Mouse (Mus musculus): ENCODE results near the gene Cyp4f39.
"Not testable (repeated sequence)": the region's sequence is repeated elsewhere in the genome, so short reads cannot be mapped to it uniquely, and the experiment has no call there.

Cyp4f39 gene

DNA sequence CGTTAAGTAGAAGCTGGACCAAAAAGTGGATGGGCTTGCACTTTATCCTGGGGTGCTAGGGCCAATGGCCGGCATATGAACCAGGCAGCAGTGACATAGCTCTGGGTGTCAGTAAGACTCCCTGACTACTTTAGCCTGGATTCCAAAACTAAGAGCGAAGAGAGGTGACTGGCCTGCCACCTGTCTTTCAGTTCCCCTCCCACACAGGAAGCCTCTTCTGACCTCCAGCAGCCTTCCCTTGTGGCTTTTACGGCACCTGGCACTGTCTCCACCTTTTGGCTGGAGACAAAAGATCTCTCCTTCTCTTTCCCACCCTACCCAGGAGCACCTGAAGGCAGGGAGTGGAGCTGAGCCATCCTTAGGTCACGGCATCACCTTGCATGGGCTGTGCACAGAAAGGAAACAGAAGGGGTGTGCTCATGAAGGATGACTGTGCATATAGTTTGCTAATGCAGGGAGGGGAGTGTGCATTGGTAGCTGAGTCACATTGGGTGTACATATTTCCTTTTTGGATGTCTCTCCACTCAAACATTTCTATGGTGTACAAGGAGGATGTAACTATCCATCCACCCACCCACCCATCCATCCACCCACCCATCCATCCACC lies 22.5 kb downstream of the Cyp4f39 start:
- no peak for DNase-seq

DNA sequence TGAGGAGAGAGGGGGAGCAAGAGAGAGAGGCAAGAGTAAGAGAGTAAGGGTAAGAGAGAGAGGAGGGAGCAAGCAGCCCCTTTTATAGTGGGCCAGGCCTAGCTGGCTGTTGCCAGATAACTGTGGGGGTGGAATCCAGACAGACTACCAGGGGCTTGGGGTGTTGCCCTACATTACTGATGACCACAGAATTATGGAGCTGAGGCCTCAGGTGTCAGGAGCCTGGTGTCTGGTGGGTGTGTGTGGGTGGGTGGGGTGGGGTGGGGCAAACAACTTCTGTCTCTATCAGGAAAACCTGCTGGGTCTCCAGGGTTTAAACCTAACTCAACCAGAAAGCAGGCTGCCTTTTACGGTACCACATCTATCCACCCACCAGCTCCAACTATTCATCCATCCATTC lies 24.7 kb downstream of the Cyp4f39 start:
- no peak for DNase-seq

DNA sequence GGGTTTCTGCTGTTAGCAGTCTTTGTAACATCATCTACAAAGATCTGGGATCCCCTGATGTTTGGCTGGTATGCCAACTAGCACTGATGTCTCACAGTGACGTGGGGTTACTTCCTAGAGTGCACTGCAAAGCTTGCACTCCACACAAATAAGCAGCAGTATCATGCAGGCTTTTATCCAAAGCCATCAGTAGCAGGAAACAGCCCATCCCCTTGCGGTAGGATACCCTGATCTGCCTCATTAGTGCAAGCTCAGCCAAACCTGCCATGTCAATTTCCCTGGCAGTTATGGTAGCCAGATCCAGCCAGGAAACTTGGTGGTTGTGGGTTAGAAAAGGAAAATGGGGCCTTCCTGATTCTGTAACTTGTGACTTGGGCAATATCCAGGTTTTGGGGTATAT lies 26.2 kb downstream of the Cyp4f39 start:
- no peak for DNase-seq

DNA sequence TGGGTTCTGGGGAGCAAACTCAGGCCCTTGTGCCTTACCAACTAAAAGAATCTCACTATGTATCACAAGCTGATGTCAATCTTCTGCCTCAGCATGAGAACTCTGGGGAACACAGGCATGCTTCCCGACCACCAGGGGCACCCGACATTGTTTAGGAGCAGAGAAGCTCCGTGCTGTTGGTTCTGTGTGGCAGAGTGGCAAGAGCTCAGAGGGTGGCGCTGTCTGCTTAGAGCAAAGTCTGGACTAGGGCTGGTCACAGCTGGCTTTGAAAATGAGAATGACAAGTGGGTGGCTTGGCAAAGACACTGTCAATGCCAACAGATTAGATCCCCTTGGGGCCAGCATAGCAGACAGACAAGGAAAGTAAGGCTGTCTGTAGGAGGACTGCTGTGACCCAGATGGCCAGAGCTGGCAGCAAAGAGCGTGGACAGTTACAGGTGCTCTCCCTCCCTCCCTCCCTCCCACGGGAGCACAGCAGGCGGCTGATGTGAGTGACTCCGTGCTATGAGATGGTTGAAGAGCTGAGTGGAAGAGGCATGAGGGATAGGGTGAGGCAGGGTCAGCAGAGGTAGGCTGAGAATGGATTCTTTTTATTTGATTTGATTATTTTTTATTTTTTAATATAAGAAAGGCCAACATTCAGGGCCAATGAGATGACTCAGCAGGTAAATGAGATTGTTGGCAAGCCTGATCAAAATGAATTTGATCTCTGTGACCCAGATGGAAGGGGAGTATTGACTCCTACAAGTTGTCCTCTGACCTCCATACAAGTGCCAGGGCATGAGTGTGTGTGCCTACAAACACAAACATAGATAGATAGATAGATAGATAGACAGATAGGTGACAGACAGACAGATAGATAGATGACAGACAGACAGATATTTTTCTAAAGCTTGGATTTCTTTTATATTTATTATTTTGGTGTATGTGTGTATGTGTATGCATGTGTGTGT lies 27.3 kb downstream of the Cyp4f39 start:
- DNase-seq = peak in 1 of 2 experiments; percentile 20

DNA sequence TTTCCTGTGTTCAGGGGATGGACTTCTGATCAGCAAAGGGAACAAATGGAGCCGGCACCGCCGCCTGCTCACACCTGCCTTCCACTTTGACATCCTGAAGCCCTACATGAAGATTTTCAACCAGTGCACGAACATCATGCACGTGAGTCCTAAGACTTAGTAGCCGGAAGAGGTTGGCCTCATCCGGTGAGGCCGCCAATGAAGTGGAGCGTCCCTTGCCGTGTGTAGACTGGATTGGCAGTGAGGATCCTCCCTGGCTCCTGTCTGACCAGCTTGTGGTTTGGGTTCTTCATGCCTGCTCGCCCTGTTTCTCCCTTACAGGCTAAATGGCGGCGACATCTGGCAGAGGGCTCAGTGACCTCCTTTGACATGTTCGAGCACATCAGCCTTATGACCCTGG lies 29.2 kb downstream of the Cyp4f39 start:
- DNase-seq = no peak

DNA sequence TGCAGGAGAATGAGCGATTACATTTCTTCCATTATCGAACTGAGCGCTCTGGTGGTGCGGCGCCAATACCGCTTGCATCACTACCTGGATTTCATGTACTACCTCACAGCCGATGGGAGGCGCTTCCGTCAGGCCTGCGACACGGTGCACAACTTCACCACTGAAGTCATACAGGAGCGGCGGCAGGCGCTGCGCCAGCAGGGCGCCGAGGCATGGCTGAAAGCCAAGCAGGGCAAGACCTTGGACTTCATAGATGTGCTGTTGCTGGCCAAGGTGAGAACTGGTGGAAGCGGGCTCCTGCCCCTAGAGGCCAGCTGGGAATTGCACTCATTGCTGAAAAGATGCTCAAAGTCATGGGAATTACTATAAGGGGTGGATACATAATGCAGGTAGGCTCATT lies 30.7 kb downstream of the Cyp4f39 start:
- peak; percentile 60 to 64 for DNase-seq

DNA sequence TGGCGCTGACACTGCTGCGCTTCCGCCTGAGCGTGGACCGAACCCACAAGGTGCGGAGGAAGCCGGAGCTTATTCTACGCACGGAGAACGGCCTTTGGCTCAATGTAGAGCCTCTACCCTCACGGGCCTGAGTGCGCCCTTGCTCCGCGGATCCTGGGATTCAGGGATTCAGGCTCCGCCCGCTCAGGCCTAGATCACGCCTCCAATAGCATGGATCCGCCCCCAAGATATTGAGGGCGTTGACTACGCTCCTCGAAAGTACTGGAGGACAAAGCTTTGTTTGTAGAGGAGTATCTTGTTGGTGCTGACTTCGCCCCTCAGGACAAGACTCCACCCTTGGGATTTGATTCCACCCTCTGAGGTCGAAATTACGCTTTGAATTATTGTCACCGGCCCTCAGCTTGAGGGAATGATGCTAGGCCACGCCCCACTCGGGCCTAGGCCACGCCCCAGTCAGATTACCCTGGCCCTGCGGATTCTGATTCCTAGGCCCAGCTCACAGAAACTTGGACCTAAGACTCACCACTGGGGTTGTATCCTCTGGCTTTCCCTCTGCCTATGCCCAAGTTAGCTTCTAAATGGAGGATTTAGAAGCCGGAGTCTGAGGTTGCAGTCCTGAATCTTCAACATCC lies 39.9 kb downstream of the Cyp4f39 start:
- peak in 1 of 2 experiments; percentile 7 for DNase-seq

DNA sequence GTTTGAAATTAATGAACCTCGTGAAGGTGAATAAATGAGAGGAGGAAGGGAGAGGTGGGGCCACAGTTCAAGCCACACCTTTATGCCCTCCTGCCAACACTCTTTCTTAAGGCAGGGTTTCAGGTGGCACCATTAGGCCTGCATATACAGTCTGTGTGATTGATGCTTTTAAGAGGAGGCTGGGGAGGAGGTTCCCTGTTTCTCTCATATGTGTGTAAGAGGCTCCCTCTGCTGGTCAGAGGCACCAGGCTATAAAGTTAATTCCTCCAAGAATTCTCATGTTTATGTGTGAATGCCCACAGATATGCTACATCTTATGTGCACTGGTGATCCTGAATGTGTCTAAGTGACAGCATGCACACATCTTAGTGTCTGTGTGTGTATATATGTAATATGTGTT lies 42.1 kb downstream of the Cyp4f39 start:
- peak; percentile 64 to 71 for DNase-seq

DNA sequence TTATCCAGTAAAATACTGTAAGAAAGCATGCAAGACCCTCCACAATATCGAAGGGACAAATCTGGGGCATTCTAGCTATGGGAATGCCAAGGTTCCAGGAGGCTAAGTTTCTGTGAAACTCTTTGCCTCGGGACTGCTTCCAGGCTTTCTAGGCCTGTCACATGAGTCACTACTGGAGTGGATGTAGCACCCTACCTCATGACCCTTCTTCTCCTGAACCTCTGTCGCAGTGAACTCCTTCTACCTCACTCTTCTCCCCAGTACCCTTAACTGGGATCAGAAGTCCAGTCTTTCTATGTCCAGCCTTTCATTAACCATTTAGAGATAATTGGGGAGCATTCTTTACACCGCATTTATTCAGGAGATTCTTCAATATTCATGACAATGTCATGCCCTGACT lies 48.0 kb downstream of the Cyp4f39 start:
- not testable (repeated sequence) for DNase-seq

DNA sequence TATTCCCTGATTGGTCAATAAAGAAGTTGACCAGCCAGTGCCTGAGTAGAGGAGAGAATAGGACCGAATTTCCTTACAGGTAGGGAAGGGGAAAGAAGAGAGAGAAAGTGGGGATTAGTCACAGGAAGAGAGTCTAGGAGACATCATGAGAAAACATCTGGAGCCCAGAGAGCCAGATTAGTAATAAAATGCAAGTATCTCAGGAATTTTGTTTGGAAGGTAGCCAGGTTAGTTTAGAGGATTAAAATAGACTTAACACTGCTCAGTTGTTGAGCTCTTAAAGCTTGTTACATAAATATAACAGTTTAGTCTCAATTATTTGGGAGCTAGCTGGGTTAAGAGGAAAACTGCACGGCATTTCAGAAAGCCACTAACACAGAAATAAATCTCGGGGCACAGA lies 48.5 kb downstream of the Cyp4f39 start:
- DNase-seq = no peak

DNA sequence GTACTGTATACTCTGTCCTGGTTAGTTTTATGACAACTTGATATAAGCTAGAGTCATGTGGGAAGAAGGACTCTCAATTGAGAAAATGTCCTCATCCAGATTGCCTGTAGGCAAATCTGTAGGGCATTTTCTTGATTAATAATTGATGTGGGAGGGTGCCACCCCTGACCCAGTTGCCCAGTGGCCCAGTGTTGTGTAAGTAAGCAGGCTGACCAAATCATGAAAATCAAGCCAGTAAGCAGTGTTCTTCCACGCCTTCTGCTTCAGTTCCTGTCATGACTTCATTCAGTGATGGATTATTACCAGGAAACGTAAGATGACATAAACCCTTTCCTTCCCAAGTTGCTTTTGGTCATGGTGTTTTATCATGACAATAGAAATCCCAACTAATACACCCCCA lies 50.6 kb downstream of the Cyp4f39 start:
- no peak for DNase-seq

DNA sequence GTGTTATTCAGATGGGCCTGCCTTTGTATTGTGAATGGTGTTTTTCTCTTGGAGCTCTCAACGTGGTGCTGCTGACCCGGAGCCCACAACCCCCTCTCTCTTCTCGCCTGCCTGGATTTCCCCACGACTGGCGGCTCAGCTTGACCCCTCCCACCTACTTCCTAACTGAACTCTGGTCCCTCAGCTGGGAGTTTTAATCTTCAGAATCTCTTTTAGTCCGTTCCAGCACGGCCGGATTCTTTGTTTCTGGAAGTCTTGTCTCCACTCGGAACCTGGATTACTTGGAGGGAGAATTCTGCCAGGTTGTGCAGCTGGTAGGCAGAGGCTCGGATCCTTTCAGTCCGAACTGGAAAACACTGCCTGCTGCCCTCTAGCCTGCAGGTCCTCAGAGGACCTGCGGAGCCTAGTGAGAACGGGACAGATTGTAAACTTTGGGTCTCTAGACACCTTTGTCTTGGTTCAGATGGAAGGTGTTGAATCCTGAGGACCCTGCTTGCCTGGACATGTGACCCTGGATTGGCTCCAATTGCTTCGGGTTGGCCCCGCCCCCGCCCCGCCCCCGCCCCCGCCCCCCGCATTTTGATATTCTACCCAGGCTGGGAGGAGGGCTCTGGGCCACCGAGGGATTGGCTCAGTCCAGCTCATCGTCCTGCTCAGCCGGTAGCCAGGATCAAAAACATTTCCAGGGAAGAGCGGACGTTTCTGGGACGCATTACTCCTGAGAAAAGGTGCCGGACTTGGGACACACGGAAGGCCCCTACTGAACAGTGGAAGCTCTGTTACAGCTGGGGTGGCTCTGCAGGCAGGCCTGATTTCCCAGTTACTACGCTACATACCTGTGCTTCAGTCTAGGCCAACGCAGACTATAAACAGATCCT lies 53.6 kb downstream of the Cyp4f39 start, which contains the start of gene Cyp4f17:
TSS of gene Cyp4f17 (plus strand) at position 200 of the 878 bp plus-strand sequence.
- no peak for DNase-seq

DNA sequence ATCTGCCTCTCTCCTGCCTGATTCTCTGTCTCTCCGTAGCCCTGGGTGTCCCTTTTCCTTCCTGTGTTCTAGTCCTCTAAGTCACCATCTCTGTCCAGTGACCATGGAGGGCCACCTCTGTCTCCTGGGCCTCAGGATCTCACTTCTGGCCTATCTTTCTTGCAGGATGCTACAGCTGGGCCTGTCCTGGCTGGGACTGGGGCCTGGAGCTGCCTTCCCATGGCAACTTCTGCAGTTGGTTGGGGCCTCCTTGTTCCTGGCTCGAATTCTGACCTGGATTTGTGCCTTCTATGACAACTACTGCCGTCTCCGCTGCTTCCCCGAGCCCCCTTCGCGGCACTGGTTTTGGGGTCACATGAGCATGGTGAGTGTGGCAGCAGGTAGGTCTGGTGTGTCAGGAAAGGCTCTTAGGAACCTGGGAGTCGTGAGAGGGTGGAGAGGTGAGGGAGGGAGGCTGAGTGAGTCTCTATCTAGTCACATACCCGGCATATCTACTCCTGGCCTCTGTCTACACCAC lies 54.3 kb downstream of the Cyp4f39 start:
- no peak for DNase-seq

DNA sequence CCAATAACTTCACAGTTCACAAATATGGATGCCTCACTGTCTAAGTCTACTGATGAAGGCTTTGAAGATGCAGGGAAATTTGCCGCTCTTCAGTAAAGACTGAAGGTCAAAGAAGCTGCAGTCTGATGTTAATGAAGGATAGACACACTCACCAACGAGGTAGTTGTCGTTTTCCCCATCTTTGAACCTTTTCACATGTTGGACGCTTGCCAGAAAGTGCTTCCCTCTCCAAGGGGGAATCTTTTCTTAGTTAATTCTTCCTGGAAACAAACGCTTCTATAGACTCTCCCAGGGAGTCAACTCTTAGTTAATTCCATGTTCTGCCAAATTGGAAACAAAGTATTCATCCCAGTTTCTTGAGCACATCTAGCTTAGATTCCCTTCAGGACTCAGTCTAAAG lies 63.6 kb downstream of the Cyp4f39 start:
- no peak for DNase-seq

DNA sequence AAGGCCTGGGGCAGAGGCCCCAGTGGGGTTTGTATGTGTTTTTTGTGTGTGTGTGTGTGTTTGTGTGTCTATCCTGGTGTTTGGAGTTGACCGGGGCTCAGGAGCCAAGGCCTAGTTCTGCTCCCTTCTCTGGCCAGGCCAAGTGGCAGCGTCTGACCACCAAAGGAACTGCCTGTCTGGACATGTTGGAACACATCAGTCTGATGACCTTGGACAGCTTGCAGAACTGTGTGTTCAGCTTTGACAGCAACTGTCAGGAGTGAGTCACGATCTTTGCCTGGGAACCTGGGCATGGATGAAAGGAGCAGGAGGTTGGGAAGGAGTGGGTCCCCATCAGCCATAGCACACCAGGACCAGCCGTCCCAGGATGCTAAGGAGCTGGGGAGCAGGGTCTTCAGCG lies 69.5 kb downstream of the Cyp4f39 start:
- no peak for DNase-seq

DNA sequence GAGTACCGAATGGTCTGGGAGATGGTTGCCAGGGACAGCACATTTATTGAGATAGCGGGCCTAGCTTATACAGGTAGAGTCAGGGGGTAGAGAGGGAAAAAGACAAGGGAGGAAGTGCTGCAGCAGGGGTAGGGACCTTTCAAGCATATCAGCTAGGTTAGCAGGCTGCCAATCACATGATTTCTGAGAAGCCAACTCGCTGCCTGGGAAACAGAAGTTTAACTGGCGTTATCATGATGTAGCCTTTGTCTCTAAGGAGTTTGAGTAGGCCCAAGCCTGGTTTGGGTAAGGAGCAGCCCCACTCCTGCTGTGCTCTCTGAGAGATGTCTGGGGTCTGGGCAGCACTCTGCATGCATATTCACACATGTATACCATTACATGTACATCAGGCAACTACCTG lies 69.9 kb downstream of the Cyp4f39 start:
- no peak for DNase-seq

DNA sequence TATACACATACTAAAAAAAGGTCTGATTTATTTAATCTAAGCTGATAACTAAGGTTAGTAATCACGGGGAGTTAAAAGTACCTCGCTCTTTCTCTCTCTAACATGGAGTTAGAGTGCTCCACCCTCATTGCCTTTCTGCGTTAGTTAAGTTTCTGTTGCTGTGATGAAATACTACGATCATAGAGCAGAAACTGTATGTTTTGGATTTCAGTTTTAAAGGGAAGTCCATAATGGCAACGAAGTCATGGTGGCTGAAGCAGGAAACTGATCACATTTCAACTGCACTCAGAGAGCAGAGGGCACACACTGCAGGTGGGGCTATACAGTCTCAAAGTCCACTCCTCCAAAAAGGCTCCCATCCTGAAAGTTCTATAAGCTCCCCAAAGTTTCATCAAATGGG lies 70.3 kb downstream of the Cyp4f39 start:
- no peak for DNase-seq

DNA sequence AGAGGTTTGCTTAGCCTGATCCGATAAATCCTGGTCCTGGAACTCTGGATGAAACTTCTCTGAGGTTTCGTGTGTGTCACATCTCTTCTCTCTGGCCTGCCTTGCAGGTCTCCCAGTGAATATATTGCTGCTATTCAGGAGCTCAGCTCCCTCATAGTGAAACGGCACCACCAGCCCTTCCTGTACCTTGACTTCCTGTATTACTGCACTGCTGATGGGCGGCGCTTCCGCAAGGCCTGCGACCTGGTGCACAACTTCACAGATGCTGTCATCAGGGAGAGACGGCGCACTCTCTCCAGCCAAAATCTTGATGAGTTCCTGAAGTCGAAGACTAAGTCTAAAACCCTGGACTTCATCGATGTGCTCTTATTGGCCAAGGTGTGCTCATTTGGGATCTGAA lies 71.4 kb downstream of the Cyp4f39 start:
- DNase-seq = peak; percentile 39 to 40

DNA sequence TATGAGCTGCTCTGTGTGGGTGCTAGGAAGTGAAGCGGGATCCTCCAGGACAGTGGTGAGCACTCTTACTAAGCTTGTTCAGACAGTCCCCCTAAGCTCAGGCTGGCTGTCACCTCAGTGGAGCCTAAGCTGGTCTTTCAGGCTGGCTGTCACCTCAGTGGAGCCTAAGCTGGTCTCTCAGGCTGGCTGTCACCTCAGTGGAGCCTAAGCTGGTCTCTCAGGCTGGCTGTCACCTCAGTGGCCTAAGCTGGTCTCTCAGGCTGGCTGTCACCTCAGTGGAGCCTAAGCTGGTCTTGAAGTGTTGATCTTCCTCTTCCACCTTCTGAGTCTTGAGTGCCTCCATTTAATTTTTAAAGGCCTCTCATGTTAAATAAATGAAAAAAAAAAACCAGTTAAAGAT lies 73.8 kb downstream of the Cyp4f39 start:
- not testable (repeated sequence) for DNase-seq

DNA sequence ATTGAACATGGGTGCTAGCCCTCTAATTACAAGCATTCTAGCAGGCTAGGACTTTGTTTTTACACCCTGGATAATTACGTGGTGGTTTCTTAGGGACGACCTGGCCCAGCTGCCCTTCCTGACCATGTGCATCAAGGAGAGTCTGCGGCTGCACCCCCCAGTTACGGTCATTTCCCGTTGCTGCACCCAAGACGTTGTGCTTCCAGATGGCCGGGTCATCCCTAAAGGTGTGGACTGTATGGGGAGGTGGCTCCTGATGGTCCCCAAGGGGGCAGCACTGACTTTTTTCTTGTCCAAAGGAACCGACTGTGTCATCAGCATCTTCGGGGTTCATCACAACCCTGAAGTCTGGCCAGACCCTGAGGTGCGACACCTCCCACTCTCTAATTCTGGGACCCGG lies 75.2 kb downstream of the Cyp4f39 start:
- no peak for DNase-seq

DNA sequence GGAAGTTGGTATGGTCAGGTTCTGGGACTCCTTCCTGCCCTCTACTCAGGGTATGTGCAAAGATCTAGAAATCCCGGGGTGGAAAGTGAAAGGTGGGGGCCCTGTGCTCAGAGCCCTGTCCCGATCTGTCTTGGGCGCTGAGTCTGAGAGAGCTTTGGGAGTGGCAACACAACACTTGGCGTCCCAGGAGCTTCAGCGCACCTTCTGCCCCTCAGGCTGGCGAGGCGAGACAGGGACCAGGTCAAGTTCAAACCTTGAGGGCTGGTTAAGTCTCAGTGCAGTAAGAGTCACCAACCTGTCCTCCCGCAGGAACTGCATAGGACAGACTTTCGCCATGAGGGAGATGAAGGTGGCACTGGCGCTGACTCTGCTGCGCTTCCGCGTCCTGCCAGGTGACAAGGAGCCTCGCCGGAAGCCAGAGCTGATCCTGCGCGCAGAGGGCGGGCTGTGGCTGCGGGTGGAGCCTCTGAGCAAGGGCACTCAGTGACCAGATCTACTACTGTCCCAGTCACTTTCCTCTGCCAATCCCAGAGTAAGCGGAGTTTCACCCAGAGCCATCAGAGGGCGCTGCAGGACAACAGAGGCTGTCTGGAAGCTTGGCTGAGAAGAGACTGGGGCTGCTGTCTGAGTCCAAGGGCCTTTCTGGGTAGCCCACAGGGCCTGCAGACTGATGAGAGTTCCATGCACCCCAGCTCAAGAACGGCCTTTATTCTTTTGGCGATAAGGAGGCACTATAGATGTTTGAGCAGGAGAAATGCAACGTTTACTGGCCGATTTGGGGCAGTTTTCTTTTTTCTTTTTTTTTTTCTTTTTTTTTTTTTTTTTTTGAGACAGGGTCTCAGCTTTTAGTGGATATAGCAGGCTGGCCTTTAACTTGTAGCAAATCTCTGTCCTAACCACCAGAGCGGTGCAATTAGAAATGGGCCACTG lies 76.2 kb downstream of the Cyp4f39 start:
- peak; percentile 86 to 87 for DNase-seq
